Mouse (Mus musculus) megakaryocyte, embryonic 14.5 days (primary cell): Measurements from ENCODE around the gene Arpc5.

Experiments used
- FLI1 ChIP-seq: IDR thresholded peaks from 2 replicates; pipeline ENCODE4 v1.6.1; 2012; ENCODE audit warnings: low read length, inconsistent platforms, mixed read lengths
- GATA1 ChIP-seq: IDR thresholded peaks from 3 replicates; pipeline ENCODE4 v1.6.1; 2012; ENCODE audit warnings: mixed read lengths, low read length, inconsistent platforms, borderline replicate concordance

GRCm38 (mm10) chr1:152761791-152762190, 4.6 kb upstream of the Arpc5 start:
- no peak for TF ChIP-seq GATA1
- no peak for TF ChIP-seq FLI1
